Mouse (Mus musculus) heart, adult 9 months (tissue): ENCODE measurements at regions not wholly inside any gene's neighbourhood (a gene's known extent, or its start where the extent isn't known, plus 50 kb on each side); places are given as distances from the start of the nearest gene placed in this dataset.
"Not testable (repeated sequence)": the region's sequence is repeated elsewhere in the genome, so short reads cannot be mapped to it uniquely, and the experiment has no call there.

ENCODE experiments used
- DNase-seq, 2 experiments: peaks; one replicate each; pipeline ENCODE4 v3.0.0; 2022; ENCODE audit warnings: low spot score in 2 of 2

GRCm38 (mm10) chr5:18502831-18503230 is 142.7 kb upstream of the Gnai1 start:
- no peak for DNase-seq

GRCm38 (mm10) chr5:18494305-18494704 is 134.2 kb upstream of the Gnai1 start:
- no peak for DNase-seq

- DNase-seq = no peak
Observed at GRCm38 (mm10) chr5:18489709-18490108, 129.6 kb upstream of the Gnai1 start.

GRCm38 (mm10) chr5:18487076-18487772 is 127.1 kb upstream of the Gnai1 start:
- DNase-seq = no peak

- DNase-seq = no peak
Observed at GRCm38 (mm10) chr5:18484376-18484775, 124.2 kb upstream of the Gnai1 start.

GRCm38 (mm10) chr5:18478420-18478819 is 118.3 kb upstream of the Gnai1 start:
- DNase-seq = no peak

GRCm38 (mm10) chr5:18477372-18478017 is 117.3 kb upstream of the Gnai1 start:
- DNase-seq = no peak

- no peak for DNase-seq
Observed at GRCm38 (mm10) chr5:18472114-18472513, 112.0 kb upstream of the Gnai1 start.

GRCm38 (mm10) chr5:18457771-18458170 is 97.6 kb upstream of the Gnai1 start:
- DNase-seq = no peak

- DNase-seq = no peak
Observed at GRCm38 (mm10) chr5:18456196-18456595, 96.0 kb upstream of the Gnai1 start.

GRCm38 (mm10) chr5:18452871-18453757 is 93.0 kb upstream of the Gnai1 start:
- DNase-seq = not testable (repeated sequence)

GRCm38 (mm10) chr5:18449261-18449660 is 89.1 kb upstream of the Gnai1 start:
- DNase-seq = no peak

- no peak for DNase-seq
Observed at GRCm38 (mm10) chr5:18448330-18448670, 88.1 kb upstream of the Gnai1 start.

- no peak for DNase-seq
Observed at GRCm38 (mm10) chr5:18447665-18448329, 87.6 kb upstream of the Gnai1 start.

- DNase-seq = peak in 1 of 2 experiments; percentile 25
Observed at GRCm38 (mm10) chr5:18445969-18446368, 85.8 kb upstream of the Gnai1 start.

- no peak for DNase-seq
Observed at GRCm38 (mm10) chr5:18439986-18440385, 79.8 kb upstream of the Gnai1 start.

- no peak for DNase-seq
Observed at GRCm38 (mm10) chr5:18439281-18439680, 79.1 kb upstream of the Gnai1 start.

- DNase-seq = no peak
Observed at GRCm38 (mm10) chr5:18436099-18436748, 76.1 kb upstream of the Gnai1 start.

GRCm38 (mm10) chr5:18434245-18434644 is 74.1 kb upstream of the Gnai1 start:
- DNase-seq = no peak

- DNase-seq = no peak
Observed at GRCm38 (mm10) chr5:18433287-18433686, 73.1 kb upstream of the Gnai1 start.

- no peak for DNase-seq
Observed at GRCm38 (mm10) chr5:18425098-18425497, 64.9 kb upstream of the Gnai1 start.

GRCm38 (mm10) chr5:18414892-18415291 is 54.7 kb upstream of the Gnai1 start:
- no peak for DNase-seq
